Mouse (Mus musculus): Measurements from ENCODE around the gene Gja4.

DNA sequence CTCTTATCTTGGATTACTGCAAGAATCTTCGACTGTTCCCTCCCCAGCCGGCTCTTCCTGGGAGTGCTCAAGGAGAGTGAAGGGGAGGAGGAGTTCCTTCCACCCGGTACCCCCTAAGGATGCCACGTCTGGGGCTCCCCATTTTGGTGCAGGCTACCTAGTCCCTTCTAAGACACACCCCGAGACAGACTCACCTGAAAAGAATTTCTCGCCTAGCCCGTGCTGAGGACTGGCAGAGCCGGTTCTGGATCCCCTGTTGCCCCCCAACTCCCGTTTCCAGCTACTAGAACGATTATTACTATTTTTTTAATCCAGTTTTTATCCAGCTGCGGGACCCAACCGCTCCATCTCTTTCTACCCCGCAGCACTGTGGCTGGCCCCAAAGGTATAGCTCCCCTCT lies 15.9 kb upstream of the Gja4 start:
- TF ChIP-seq ETS1 (IDR thresholded peaks at IDR 0.05; ENCODE audit: low read depth, low read length) (no peak), POLR2A (IDR thresholded peaks at IDR 0.05; ENCODE audit: control insufficient read depth in 1 of 2, insufficient read depth in 1 of 2, low read depth in 1 of 2, low read length in 2 of 2, poor library complexity in 1 of 2) (no peak), RAD21 (IDR thresholded peaks at IDR 0.05; ENCODE audit: low read depth, low read length) (no peak), CHD1 (IDR thresholded peaks at IDR 0.05; ENCODE audit: low read depth, low read length) (no peak), CTCF (IDR thresholded peaks at IDR 0.05 in 2 of 3, conservative IDR thresholded peaks at IDR 0.05 in 1 of 3; ENCODE audit: control insufficient read depth in 1 of 3, insufficient read depth in 1 of 3, low read depth in 2 of 3, low read length in 3 of 3, poor library complexity in 1 of 3, severe bottlenecking in 1 of 3) (no peak), ZC3H11A (IDR thresholded peaks at IDR 0.05; ENCODE audit: low read depth, low read length) (no peak), HCFC1 (IDR thresholded peaks at IDR 0.05; ENCODE audit: low read depth, low read length) (no peak), MAFK (IDR thresholded peaks at IDR 0.05; ENCODE audit: borderline replicate concordance, low read depth, low read length) (no peak), ZMIZ1 (IDR thresholded peaks at IDR 0.05; ENCODE audit: low read depth, low read length) (no peak), MAZ (IDR thresholded peaks at IDR 0.05; ENCODE audit: low read depth, low read length) (no peak), NELFE (IDR thresholded peaks at IDR 0.05; ENCODE audit: low read depth, low read length) (no peak), SIN3A (IDR thresholded peaks at IDR 0.05; ENCODE audit: low read length) (no peak), GATA1 (IDR thresholded peaks at IDR 0.05; ENCODE audit: low read depth, low read length) (no peak), MEF2A (IDR thresholded peaks at IDR 0.05; ENCODE audit: extremely low read depth, insufficient replicate concordance, low read depth, low read length, poor library complexity, severe bottlenecking) (no peak)

All from MEL (cell line).